Mouse (Mus musculus): ENCODE measurements around the gene Il5.
A peak's percentile ranks its signal among the peaks of the same experiment; 100 is the strongest.

The Il5 gene

DNA sequence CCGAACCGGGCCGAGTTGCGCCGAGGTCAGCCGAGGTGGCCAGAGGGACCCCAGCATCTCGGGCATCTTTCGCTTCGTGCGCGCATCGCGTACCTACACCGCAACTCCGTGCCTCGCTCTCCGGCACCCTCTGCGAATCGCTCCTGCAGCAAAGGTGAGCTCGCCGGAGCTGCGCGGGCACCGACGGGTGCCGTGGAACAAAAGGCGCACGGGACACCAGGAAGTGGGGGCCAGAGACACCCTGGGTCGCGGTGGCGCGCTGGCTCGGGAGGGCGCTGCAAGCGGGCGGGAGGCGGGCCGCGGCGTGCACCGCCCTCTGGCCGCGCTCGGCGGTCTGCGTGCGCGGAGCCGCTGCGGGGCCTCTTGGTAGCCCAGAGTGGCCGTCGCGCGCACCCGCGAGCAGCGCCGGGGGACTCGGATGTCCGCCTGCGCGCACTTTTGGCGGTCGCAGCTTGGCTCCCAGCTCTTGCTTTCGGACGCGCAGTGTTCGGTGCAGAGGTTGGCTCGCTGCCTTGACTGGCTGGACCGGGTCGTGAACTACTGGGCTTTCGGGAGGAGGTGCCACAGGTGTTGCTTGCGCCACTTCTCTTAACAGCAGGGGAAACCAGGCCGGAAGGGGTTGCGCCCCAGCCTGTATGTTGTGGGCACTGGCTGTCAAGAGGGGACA is 49.7 kb downstream of the Il5 start:
- DNase-seq (ENCODE audit: low spot score) = peak; percentile 76

DNA sequence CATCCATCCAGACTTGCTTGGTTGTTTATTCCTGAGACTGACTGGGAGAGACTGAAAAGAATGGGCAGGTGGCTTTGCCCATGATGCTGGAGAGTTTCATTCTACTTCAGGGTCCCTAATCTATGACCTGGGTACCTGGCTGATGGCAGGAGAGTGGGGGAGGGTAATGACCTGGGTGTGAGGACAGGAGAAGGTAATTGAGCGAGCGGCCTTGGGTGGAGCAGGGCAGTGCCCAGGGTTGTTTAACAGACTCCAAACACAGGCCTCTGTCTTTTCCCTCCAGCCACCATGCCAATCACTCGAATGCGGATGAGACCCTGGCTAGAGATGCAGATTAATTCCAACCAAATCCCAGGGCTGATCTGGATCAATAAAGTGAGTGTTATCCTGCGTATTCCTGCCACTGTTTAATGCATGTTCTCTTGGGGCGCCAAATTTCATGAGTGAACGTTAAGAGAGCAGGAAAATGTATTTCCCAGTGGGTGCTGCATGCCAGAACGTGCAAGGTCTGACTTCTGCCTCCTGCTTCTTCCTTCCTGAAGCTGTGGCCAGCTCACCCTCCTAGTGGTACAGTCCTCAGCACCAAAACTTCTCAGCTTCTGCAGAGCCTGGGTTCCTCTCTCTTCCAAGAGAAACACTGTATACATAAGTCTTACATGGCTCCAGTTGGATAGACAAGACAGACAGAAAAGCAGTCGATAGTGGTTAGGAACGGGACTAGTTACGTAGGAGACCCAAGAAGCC is 50.6 kb downstream of the Il5 start:
- DNase-seq (ENCODE audit: low spot score) = no peak

DNA sequence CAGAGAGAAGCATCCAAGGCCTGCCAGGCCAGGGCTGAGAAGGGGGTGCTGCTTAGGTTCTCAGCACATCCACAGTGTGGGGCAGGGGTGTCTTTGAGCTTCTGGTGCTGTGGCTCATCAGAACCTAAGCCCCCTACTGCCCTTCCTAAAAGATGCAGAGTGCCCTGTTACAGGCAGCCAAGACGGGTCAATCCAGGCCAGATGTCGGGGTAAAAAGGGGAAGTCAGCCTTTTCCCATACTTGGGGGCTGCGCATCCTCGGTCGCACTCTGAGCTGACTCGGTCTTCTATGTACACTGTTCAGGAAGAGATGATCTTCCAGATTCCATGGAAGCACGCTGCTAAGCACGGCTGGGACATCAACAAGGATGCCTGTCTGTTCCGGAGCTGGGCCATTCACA is 51.9 kb downstream of the Il5 start:
- no peak for DNase-seq (ENCODE audit: low spot score)

DNA sequence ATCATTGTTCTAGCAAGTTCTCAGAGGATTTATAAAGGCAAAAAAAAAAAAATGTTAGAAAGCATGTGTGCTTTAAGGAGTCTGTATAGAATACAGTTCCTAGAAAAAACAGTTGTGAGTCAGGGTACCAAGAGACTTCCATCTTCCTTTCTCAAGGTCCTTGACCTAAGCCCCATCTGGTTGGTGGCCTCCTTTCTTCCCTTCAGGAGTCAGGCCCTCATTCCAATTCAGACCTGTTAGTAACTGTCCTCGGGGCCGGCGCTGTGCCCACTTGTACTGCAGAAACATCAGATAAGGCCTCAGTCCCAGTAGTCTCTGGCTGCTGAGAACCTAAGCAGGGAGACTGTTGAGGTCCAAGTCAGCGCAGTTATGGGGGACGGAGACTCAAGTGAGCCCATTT is 52.5 kb downstream of the Il5 start, which contains the start of gene Gm17334:
TSS of gene Gm17334 (minus strand) at position 101 of the 400 bp plus-strand sequence.
- DNase-seq (ENCODE audit: low spot score) = no peak

DNA sequence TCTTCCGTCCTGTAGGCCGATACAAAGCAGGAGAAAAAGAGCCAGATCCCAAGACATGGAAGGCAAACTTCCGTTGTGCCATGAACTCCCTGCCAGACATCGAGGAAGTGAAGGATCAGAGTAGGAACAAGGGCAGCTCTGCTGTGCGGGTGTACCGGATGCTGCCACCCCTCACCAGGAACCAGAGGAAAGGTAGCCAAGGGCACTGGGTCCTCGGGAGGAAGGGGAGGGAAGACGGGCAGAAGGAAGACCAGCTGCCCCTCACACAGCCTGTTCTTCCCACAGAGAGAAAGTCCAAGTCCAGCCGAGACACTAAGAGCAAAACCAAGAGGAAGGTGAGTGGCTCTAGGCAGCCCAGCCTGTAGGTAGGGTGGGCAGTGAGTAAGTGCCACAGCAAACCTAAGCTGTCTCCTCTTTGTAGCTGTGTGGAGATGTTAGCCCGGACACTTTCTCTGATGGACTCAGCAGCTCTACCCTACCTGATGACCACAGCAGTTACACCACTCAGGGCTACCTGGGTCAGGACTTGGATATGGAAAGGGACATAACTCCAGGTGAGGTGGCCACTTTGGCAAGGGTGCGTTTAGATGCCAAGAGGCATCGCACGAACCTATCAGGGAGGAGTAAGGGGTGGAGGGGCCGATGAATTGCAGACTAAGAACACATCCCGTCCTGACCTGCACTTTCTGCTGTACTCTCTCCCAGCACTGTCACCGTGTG is 53.2 kb downstream of the Il5 start:
- DNase-seq (ENCODE audit: low spot score) = no peak

Data from retina, embryonic 14.5 days (tissue).